Mouse (Mus musculus) left cerebral cortex, postnatal 25 days (tissue): ENCODE measurements at regions not wholly inside any gene's neighbourhood (a gene's known extent, or its start where the extent isn't known, plus 50 kb on each side); places are given as distances from the start of the nearest gene placed in this dataset.
"Not testable (repeated sequence)": the region's sequence is repeated elsewhere in the genome, so short reads cannot be mapped to it uniquely, and the experiment has no call there.

ENCODE experiments used
- DNase-seq, 2 experiments: peaks; one replicate each; pipeline ENCODE4 v3.0.0; 2022; ENCODE audit warnings: low spot score in 2 of 2, mixed read lengths in 1 of 2
- intact Hi-C: fragments of 180-260 bp; cut with DNase I; formaldehyde crosslinking; loops from one replicate; pipeline ENCODE4 v1.15.1; 2025

DNA sequence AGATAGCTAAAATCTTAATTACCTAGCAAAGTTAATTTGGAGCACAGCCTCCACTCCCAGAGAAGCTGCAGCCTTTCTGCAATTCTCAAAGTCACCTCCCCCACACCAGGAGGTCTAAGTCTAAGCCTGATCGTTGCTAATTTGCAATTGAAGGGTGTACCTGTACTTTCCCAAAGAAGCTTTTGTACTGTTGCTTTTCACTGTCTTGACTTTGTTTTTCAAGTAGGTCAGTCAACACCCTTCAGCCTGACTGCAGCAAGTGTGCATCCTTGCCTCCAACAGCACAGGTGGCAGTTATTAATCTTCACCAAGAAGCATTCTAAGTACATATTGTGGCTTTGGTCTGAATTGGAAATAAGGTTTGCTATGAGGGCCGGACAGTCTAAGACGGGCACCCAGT, 91.7 kb upstream of the Slc22a30 start:
- DNase-seq, intact Hi-C loops: not testable (repeated sequence)

DNA sequence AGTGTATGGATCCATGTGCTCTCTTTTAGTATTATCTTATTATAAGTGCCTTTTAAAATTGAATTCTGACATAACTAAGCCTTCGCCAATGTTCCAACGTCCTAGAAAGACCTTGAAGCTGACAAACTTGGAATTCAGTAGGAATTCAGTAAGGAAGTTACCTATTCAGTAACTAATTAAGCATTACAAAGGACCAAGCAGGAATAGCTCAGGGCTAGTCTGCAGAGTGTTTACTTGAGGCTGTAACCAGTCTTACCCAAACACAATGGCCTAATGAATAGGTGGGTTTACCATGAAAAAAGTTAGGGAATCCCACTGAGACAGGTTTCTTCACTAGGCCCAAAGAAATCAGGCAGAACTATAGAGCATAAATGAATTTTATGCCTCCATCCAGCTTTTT, 92.6 kb upstream of the Slc22a30 start:
- DNase-seq, intact Hi-C loops: not testable (repeated sequence)

DNA sequence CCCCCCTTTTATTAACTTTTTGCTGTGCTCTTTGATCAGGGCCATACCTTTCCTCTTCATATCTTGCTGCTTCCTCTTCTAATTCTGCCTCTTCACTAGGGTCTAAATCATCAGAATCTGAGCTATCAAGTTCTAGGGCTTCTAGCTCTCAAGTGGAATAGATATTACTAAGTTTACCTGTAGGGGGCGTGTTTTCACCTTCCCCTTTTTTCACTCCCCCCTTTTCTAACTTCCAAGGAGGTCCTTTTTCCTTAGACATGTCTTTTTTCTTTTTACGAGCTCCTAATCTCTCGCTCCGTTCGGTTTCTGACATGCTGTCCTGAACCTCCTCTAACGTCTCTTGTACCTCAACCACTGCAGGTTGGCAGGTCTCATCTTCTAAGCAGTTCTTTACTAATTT, 73.3 kb upstream of the Slc22a8 start:
- intact Hi-C loops, DNase-seq: not testable (repeated sequence)

DNA sequence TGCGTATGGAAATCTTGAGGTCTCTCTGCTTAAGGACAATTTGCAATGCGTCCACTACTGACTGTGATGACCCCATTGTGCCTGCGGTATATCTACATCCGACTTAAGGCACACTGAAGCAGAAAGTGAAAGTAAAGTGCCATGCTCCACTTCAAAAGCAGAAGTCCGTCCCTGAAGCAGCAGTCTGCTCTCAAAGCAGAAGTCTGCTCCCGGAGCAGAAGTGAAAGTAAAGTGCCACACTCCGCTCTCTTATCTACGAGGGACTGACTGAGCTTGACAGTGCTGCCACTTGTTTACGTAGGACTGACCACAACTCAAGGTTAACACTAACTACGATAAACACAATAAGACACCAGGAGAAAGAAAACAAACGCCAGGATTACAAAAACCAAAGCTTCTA, 72.8 kb upstream of the Slc22a8 start:
- peak in 1 of 2 experiments; percentile 13 for DNase-seq
- intact Hi-C loops = no loop called here

DNA sequence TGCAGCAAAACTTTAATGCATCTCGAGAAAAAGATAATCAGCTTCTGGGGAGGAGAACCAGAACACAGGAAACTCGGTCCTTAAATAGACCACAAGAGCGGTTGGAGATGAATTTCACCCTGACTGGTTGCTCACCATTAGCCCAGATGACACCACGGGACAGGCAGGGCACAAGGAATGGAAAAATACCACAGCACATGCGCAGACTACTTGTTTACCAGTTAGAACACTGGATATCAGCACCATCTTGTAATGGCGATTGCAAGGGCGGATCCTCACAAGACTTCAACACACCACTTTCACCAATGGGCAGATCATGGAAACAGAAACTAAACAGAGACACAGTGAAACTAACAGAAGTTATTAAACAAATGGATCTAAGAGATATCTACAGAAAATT, 72.1 kb upstream of the Slc22a8 start:
- DNase-seq, intact Hi-C loops: not testable (repeated sequence)

DNA sequence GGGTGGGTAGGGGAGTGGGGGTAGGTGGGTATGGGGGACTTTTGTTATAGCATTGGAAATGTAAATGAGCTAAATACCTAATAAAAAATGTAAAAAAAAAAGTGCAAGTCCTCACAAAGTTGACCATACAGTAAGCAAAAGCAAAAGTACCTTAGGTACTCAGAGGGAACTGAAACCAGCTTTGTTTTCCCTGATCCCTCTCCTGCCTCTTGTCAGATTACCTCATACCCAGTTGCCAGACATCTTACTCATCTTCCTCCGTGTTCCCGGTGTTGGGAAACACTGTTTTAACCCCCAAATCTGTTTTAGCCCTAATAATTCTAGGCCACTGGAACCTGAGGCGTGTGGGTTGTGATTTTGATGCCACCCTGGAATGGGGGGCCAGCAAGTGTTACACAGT, 56.5 kb upstream of the Slc22a8 start:
- intact Hi-C loops = no loop called here
- no peak for DNase-seq

DNA sequence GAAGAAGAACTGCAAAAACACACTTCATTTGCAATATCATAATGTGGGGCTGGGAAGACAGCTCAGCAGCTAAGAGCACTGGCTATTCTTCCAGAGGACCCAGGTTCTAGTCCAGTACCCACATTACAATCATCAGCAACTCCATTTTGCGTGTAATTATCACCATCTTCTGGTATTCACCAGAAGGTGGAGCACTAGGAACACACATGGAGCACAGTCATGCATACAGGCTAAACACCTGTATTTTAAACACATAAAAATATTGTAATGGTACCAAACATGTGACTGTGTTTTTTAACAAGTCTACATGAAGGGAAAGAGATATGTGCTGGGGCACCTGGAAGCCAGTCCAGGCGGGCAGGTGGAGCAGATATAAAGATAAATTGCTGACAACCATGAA, 55.0 kb upstream of the Slc22a8 start:
- intact Hi-C loops = no loop called here
- no peak for DNase-seq
